Mouse (Mus musculus) lung, adult 10 weeks (tissue): Measurements from ENCODE around the gene Gm10100. TPM values are rescaled to one million over a fixed set of nuclear protein-coding genes. Genes with fewer than 3 reads are reported as not detected.

Experiments
- polyA plus RNA-seq: library from polyadenylated mRNA; stranded (reverse); fragments of 350-450 nt; fragmentation: Illumina TruSeq; extraction: RNeasy Lipid Tissue Mini Kit (QIAGEN cat#74804); gene quantifications from one replicate; pipeline ENCODE4 v1.2.3, GENCODE M21; 2014; ENCODE audit warnings: low read depth, low replicate concordance; ENCODE audit not compliant: insufficient read depth

The Gm10100 gene
- not detected for polyA plus RNA-seq

GRCm38 (mm10) chr10:77726186-77726585 lies at the start of gene Gm10100:
Gm10100 (plus strand) TSS chr10:77726486.

GRCm38 (mm10) chr10:77685895-77686664 lies 40.2 kb upstream of the Gm10100 start, which contains the start of gene Tspear:
Tspear (plus strand) TSS chr10:77686569.

GRCm38 (mm10) chr10:77690356-77690807 lies 35.9 kb upstream of the Gm10100 start, which contains the start of gene Gm19402:
Gm19402 (minus strand) TSS chr10:77690757.

GRCm38 (mm10) chr10:77697133-77697532 lies 29.2 kb upstream of the Gm10100 start, which contains the start of gene Gm9508:
Gm9508 (minus strand) TSS chr10:77697233.

GRCm38 (mm10) chr10:77706326-77706725 lies 20.0 kb upstream of the Gm10100 start, which contains the start of gene Gm10272:
Gm10272 (plus strand) TSS chr10:77706626.

GRCm38 (mm10) chr10:77711157-77711556 lies 15.1 kb upstream of the Gm10100 start, which contains the start of gene Gm10024:
Gm10024 (plus strand) TSS chr10:77711457.

DNA sequence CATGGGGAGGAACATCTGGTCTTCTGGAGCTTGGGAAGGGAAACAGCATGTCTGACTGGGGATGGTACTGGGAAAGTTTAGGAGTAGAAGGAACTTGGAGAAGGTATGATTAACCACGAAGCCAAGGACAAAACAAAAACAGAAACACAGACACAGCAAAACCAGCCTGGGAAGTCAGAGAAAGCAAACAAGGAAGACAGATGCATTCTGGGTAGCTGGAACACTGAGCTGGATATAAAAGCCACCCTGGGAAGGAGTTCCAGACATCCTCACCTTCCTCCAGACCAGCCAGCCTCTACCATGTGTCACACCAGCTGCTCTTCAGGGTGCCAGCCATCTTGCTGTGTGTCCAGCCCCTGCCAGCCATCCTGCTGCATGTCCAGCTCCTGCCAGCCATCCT lies 10.8 kb upstream of the Gm10100 start, which contains the start of gene Gm10142:
Gene Gm10142, plus strand, starts transcription at position 301 of the 400 bp plus-strand sequence.

GRCm38 (mm10) chr10:77720299-77720698 lies 6.0 kb upstream of the Gm10100 start, which contains the start of gene Krtap12-1:
Krtap12-1 (plus strand) TSS chr10:77720599.

GRCm38 (mm10) chr10:77741924-77742688 lies 15.8 kb downstream of the Gm10100 start, which contains the start of gene Gm18596:
Gm18596 (minus strand) TSS chr10:77742638.

DNA sequence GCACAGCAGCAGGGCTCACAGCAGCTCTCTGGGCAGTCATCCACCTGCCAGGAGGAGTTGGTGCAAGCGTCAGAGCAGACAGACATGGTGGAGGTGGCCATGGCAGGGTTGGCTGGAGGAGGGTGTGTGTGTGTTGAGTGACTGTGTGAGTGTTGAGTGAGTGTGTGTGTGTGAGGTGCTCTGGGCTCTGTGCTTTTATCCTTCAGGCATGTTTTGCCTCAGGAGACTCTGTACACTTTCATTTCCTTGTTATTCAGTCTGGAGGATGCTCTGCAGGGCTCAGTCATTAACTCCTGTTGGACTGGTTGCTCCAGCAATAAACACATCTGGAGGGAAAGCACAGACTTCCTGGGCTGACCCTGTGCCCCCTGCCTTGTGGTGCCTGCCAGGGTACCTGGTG lies 25.0 kb downstream of the Gm10100 start, which contains the start of gene Gm9736:
Gene Gm9736, minus strand, starts transcription at position 101 of the 400 bp plus-strand sequence.

DNA sequence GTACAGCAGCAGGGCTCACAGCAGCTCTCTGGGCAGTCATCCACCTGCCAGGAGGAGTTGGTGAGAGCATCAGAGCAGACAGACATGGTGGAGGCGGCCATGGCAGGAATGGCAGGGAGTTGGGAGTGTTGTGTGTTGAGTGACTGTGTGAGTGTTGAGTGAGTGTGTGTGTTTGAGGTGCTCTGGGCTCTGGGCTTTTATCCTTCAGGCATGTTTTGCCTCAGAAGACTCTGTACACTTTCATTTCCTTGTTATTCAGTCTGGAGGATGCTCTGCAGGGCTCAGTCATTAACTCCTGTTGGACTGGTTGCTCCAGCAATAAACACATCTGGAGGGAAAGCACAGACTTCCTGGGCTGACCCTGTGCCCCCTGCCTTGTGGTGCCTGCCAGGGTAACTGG lies 33.3 kb downstream of the Gm10100 start, which contains the start of gene Gm3233:
Gene Gm3233, minus strand, starts transcription at position 101 of the 400 bp plus-strand sequence.

DNA sequence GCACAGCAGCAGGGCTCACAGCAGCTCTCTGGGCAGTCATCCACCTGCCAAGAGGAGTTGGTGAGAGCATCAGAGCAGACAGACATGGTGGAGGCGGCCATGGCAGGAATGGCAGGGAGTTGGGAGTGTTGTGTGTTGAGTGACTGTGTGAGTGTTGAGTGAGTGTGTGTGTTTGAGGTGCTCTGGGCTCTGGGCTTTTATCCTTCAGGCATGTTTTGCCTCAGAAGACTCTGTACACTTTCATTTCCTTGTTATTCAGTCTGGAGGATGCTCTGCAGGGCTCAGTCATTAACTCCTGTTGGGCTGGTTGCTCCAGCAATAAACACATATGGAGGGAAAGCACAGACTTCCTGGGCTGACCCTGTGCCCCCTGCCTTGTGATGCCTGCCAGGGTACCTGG lies 44.9 kb downstream of the Gm10100 start, which contains the start of gene Gm3238:
Gene Gm3238, minus strand, starts transcription at position 101 of the 400 bp plus-strand sequence.

Other genes with a start within 250 kb of the Gm10100 start
- 16.8 TPM for gene Fam207a, start 210.7 kb upstream of the Gm10100 start, polyA plus RNA-seq
- 40.3 TPM for gene Itgb2, start 196.2 kb upstream of the Gm10100 start, polyA plus RNA-seq
- 165 TPM for gene Pttg1ip, start 144.8 kb upstream of the Gm10100 start, polyA plus RNA-seq
- 119 TPM for gene Sumo3, start 120.4 kb upstream of the Gm10100 start, polyA plus RNA-seq
- 1.5 TPM for gene Gm49325, start 120.3 kb upstream of the Gm10100 start, polyA plus RNA-seq
- 44.6 TPM for gene Ube2g2, start 104.2 kb upstream of the Gm10100 start, polyA plus RNA-seq
- not detected for gene Tspear, start 39.9 kb upstream of the Gm10100 start, polyA plus RNA-seq
- gene Gm19402, start 35.7 kb upstream of the Gm10100 start, polyA plus RNA-seq, result not detected
- gene Gm9508, start 29.3 kb upstream of the Gm10100 start, polyA plus RNA-seq, result not detected
- gene Gm10272, start 19.9 kb upstream of the Gm10100 start, polyA plus RNA-seq, result not detected
- gene Gm10024, start 15.0 kb upstream of the Gm10100 start, polyA plus RNA-seq, result not detected
- gene Gm10142, start 10.7 kb upstream of the Gm10100 start, polyA plus RNA-seq, result not detected
- not detected for gene Krtap12-1, start 5.9 kb upstream of the Gm10100 start, polyA plus RNA-seq
- gene Gm18596, start 16.2 kb downstream of the Gm10100 start, polyA plus RNA-seq, result not detected
- not detected for gene Gm9736, start 24.9 kb downstream of the Gm10100 start, polyA plus RNA-seq
- not detected for gene Gm3233, start 33.2 kb downstream of the Gm10100 start, polyA plus RNA-seq
- not detected for gene Gm3238, start 44.8 kb downstream of the Gm10100 start, polyA plus RNA-seq
- not detected for gene Gm7138, start 50.5 kb downstream of the Gm10100 start, polyA plus RNA-seq
- gene Gm3250, start 56.1 kb downstream of the Gm10100 start, polyA plus RNA-seq, result not detected
- gene Gm7137, start 61.7 kb downstream of the Gm10100 start, polyA plus RNA-seq, result not detected
- not detected for gene Gm9639, start 68.6 kb downstream of the Gm10100 start, polyA plus RNA-seq
- gene Gm19668, start 72.6 kb downstream of the Gm10100 start, polyA plus RNA-seq, result not detected
- not detected for gene Gm9507, start 85.4 kb downstream of the Gm10100 start, polyA plus RNA-seq
- gene Gm2696, start 88.2 kb downstream of the Gm10100 start, polyA plus RNA-seq, result not detected
- not detected for gene Krtap10-4, start 100.6 kb downstream of the Gm10100 start, polyA plus RNA-seq
- gene Krtap10-10, start 109.5 kb downstream of the Gm10100 start, polyA plus RNA-seq, result not detected
- not detected for gene Gm36176, start 120.3 kb downstream of the Gm10100 start, polyA plus RNA-seq
- not detected for gene Gm10318, start 126.4 kb downstream of the Gm10100 start, polyA plus RNA-seq
- not detected for gene Gm3285, start 135.5 kb downstream of the Gm10100 start, polyA plus RNA-seq
- 0.40 TPM for gene Lrrc3, start 176.1 kb downstream of the Gm10100 start, polyA plus RNA-seq
- 0.96 TPM for gene Trpm2, start 244.1 kb downstream of the Gm10100 start, polyA plus RNA-seq